Mouse (Mus musculus) heart, embryonic 16.5 days (tissue): ENCODE data around the gene Lrat. TPM values are rescaled to one million over a fixed set of nuclear protein-coding genes. Genes with fewer than 3 reads are reported as not detected.

Experiments used
- polyA plus RNA-seq: library from polyadenylated mRNA; unstranded; fragments of >200 nt; fragmentation: Nextera tagmentation; extraction: Ambion mirVana; gene quantifications from 2 replicates; pipeline ENCODE4 v1.2.1, GENCODE M21; 2015

The Lrat gene
- polyA plus RNA-seq, 1 experiment from 2014 or later: 0.20 TPM

Other genes starting within 250 kb of the Lrat start
- gene Rbm46, start 27.5 kb downstream of the Lrat start, polyA plus RNA-seq: 1.4 and 1.6 TPM in 2 replicates
- gene Fgg, start 103.8 kb upstream of the Lrat start, polyA plus RNA-seq: 0.90 and 0.91 TPM in 2 replicates
- 1.0 and 1.3 TPM in 2 replicates for gene Fga, start 122.1 kb upstream of the Lrat start, polyA plus RNA-seq
- 0.34 and 0.45 TPM in 2 replicates for gene Fgb, start 145.9 kb upstream of the Lrat start, polyA plus RNA-seq
- 59.5 and 62.6 TPM in 2 replicates for gene Plrg1, start 151.5 kb upstream of the Lrat start, polyA plus RNA-seq
- 0.11 and 0.19 TPM in 2 replicates for gene Dchs2, start 224.0 kb upstream of the Lrat start, polyA plus RNA-seq